Comparison of ENCODE assay signal across 8 mouse cellular contexts in genomic region chr15:27905341-27905740, GRCm38 (mm10).
DNase-seq lines count a peak whose midpoint lies in the region; ATAC-seq and TF ChIP-seq lines count a peak whose summit lies in the region.

No protein-coding gene starts in this region.

- in situ Hi-C loops in CH12.LX (cut with MboI; ENCODE audit: low pct_ligation_motif_present, low pct_unique_long_range_greater_than_20kb, low sequenced_read_pairs): no loop called here

- intact Hi-C loops in gastrocnemius, postnatal 36 days (cut with DNase I): no loop called here

- no peak for TF ChIP-seq POLR2A in CH12.LX (IDR thresholded peaks at IDR 0.05; ENCODE audit: low read depth, low read length)

- no peaks in the 10 kb centered on the region for H3K36me3 ChIP-seq in CH12.LX (replicated peaks in 1 of 2; ENCODE audit: control insufficient read depth in 1 of 2, insufficient read depth in 1 of 2, low read length in 1 of 2)
- no peaks in the 10 kb centered on the region for H3K36me3 ChIP-seq in midbrain, embryonic 15.5 days (replicated peaks)

- H3K4me2 ChIP-seq in CH12.LX (ENCODE audit: insufficient read depth, low read depth, poor library complexity, severe bottlenecking): no peak overlapping the region
- H3K4me2 ChIP-seq in midbrain, embryonic 15.5 days: no peak overlapping the region

- ATAC-seq in midbrain, embryonic 15.5 days (replicated peaks): peak; percentile 26; the same call in 1 of the 2 replicates
- ATAC-seq in granulocyte monocyte progenitor cell, adult 5-6 weeks (replicated peaks; ENCODE audit: poor library complexity, severe bottlenecking): no peak

- peaks cover 2 to 8% of the 10 kb centered on the region in 2 experiments; a peak in 1 of 4 replicates for H3K4me1 ChIP-seq in CH12.LX (ENCODE audit: control insufficient read depth in 1 of 2, insufficient read depth in 2 of 2)
- peaks cover 35% of the 10 kb centered on the region for H3K4me1 ChIP-seq in midbrain, embryonic 15.5 days

- no peak for TF ChIP-seq EP300 in CH12.LX (IDR thresholded peaks at IDR 0.05; ENCODE audit: low read length)

- H3K9me3 ChIP-seq in CH12.LX (replicated peaks; ENCODE audit: low read length): no peaks in the 10 kb centered on the region
- no peaks in the 10 kb centered on the region for H3K9me3 ChIP-seq in midbrain, embryonic 15.5 days

- 70% methylated on average over 6 of the region's 6 CpGs for WGBS in midbrain, embryonic 15.5 days

- no peak for TF ChIP-seq RAD21 in CH12.LX (IDR thresholded peaks at IDR 0.05; ENCODE audit: low read depth, low read length)

- H3K79me2 ChIP-seq in CH12.LX (replicated peaks; ENCODE audit: control insufficient read depth, extremely low read depth, insufficient read depth, poor library complexity, severe bottlenecking): no peaks in the 10 kb centered on the region

- TF ChIP-seq CTCF in CH12.LX (conservative IDR thresholded peaks at IDR 0.05 in 1 of 2, IDR thresholded peaks at IDR 0.05 in 1 of 2; ENCODE audit: low read depth in 2 of 2, low read length in 2 of 2): peak; percentile 37 to 66; a peak in 3 of 4 replicates

- H3K27ac ChIP-seq in CH12.LX (ENCODE audit: insufficient read depth, low read depth): no peak overlapping the region
- H3K27ac ChIP-seq in midbrain, embryonic 15.5 days: 0 out of 2 replicates have a peak overlapping the region, but pooled peaks have one; percentile 4

- H3K27me3 ChIP-seq in CH12.LX (replicated peaks): no peaks in the 10 kb centered on the region
- H3K27me3 ChIP-seq in midbrain, embryonic 15.5 days (replicated peaks): no peaks in the 10 kb centered on the region

- no peak overlapping the region for H3K4me3 ChIP-seq in CH12.LX (replicated peaks in 1 of 3; ENCODE audit: low read depth in 2 of 3, low read length in 2 of 3, poor library complexity in 1 of 3)
- H3K4me3 ChIP-seq in midbrain, embryonic 15.5 days: no peak overlapping the region

- H3K9ac ChIP-seq in CH12.LX (ENCODE audit: insufficient read depth, low read depth): no peak overlapping the region
- no peak overlapping the region for H3K9ac ChIP-seq in midbrain, embryonic 15.5 days

- peak; percentile 23 for DNase-seq in gastrocnemius, adult 18-20 months (ENCODE audit: low spot score)
- DNase-seq in gastrocnemius, postnatal 25 days: no peak
- DNase-seq in CH12.LX (ENCODE audit: extremely low read depth): no peak
- peak; percentile 71 to 84 for DNase-seq in cerebellum, postnatal 14 days
- DNase-seq in gastrocnemius, postnatal 36 days: peak; percentile 35 to 37
- DNase-seq in kidney, postnatal 36 days: peak; percentile 42 to 79

- dilution Hi-C loops in CH12.LX (cut with MboI; ENCODE audit: extremely low pct_ligation_motif_present, extremely low pct_unique_long_range_greater_than_20kb, low sequenced_read_pairs): no loop called here

TF ChIP-seq in CH12.LX, 34 proteins besides CTCF, POLR2A, EP300 and RAD21:
- TF ChIP-seq MAFK (IDR thresholded peaks at IDR 0.05; ENCODE audit: insufficient replicate concordance, low read length) (no peak), SMC3 (IDR thresholded peaks at IDR 0.05; ENCODE audit: low read depth, low read length) (peak; percentile 9; the same call in 1 of the 2 replicates), POLR2AphosphoS2 (IDR thresholded peaks at IDR 0.05; ENCODE audit: low read depth, low read length) (no peak), KAT2A (IDR thresholded peaks at IDR 0.05; ENCODE audit: insufficient replicate concordance, low read length) (0 out of 2 replicates have a peak, but pooled peaks have one; percentile 54)

Comparison
In these comparisons a context has a peak if more than half of its experiments do, and no peak if none do; other contexts are left out.
1. DNase-seq: peak in gastrocnemius, adult 18-20 months (single experiment), cerebellum, postnatal 14 days (2 of 2), gastrocnemius, postnatal 36 days (2 of 2) and kidney, postnatal 36 days (2 of 2); none in gastrocnemius, postnatal 25 days (single experiment) and CH12.LX (single experiment).